Mouse (Mus musculus) bone marrow macrophage, adult 2 months (primary cell): ENCODE data around the gene Stfa3. TPM values are rescaled to one million over a fixed set of nuclear protein-coding genes. Genes with fewer than 3 reads are reported as not detected.
"Not testable (repeated sequence)": the region's sequence is repeated elsewhere in the genome, so short reads cannot be mapped to it uniquely, and the experiment has no call there.

Source experiments
- H3K27ac ChIP-seq: 2 replicates; pipeline ENCODE4 v1.5.1; 2012; ENCODE audit warnings: low read depth, low read length; ENCODE audit not compliant: insufficient read depth
- H3K4me1 ChIP-seq: 2 replicates; pipeline ENCODE4 v1.6.1; 2012; ENCODE audit warnings: low read length; ENCODE audit not compliant: control insufficient read depth, insufficient read depth
- H3K4me3 ChIP-seq: 2 replicates; pipeline ENCODE4 v1.5.1; 2012; ENCODE audit warnings: mild to moderate bottlenecking, low read length, moderate library complexity; ENCODE audit not compliant: insufficient read depth
- CTCF ChIP-seq: IDR thresholded peaks from 2 replicates; pipeline ENCODE4 v1.5.1; 2012; ENCODE audit warnings: low read depth, mild to moderate bottlenecking, low read length, moderate library complexity
- POLR2A ChIP-seq: IDR thresholded peaks from 2 replicates; pipeline ENCODE4 v1.6.1; 2012; ENCODE audit warnings: mild to moderate bottlenecking, low read depth, low read length, borderline replicate concordance
- polyA plus RNA-seq: library from polyadenylated mRNA; stranded (reverse); fragments of >200 nt; gene quantifications from 2 replicates; pipeline ENCODE4 v1.2.4, GENCODE M21; 2012; ENCODE audit not compliant: missing spikeins, insufficient read depth, insufficient read length

Stfa3 gene
- polyA plus RNA-seq, 1 experiment: not detected

- H3K27ac ChIP-seq: no peak overlapping the region
- H3K4me1 ChIP-seq: no peaks in the 10 kb centered on the region
- H3K4me3 ChIP-seq: no peak overlapping the region
- TF ChIP-seq CTCF (peak; percentile 51; the same call in 1 of the 2 replicates), POLR2A (no peak)
Measured at GRCm38 (mm10) chr16:36468862-36469261, 13.7 kb upstream of the Stfa3 start.

GRCm38 (mm10) chr16:36467936-36468335 is 12.7 kb upstream of the Stfa3 start:
- Histone ChIP-seq H3K27ac (no peak overlapping the region), H3K4me3 (no peak overlapping the region), H3K4me1 (no peaks in the 10 kb centered on the region)
- TF ChIP-seq POLR2A (no peak), CTCF (no peak)

GRCm38 (mm10) chr16:36465436-36465835 is 10.2 kb upstream of the Stfa3 start:
- Histone ChIP-seq H3K4me1 (no peaks in the 10 kb centered on the region), H3K27ac (no peak overlapping the region), H3K4me3 (no peak overlapping the region)
- TF ChIP-seq CTCF: no peak
- no peak for TF ChIP-seq POLR2A

GRCm38 (mm10) chr16:36464076-36464475 is 8.9 kb upstream of the Stfa3 start:
- TF ChIP-seq CTCF (no peak), POLR2A (no peak)
- H3K4me3 ChIP-seq: no peak overlapping the region
- H3K27ac ChIP-seq: no peak overlapping the region
- H3K4me1 ChIP-seq: no peaks in the 10 kb centered on the region

GRCm38 (mm10) chr16:36460426-36460825 is 5.2 kb upstream of the Stfa3 start:
- H3K4me1 ChIP-seq: 0 out of 2 replicates have a peak, but pooled peaks cover under 1% of the 10 kb centered on the region
- TF ChIP-seq POLR2A (no peak), CTCF (no peak)
- no peak overlapping the region for H3K27ac ChIP-seq
- no peak overlapping the region for H3K4me3 ChIP-seq

- not testable (repeated sequence) for H3K27ac ChIP-seq
Measured at GRCm38 (mm10) chr16:36420979-36421378, 34.2 kb downstream of the Stfa3 start.

GRCm38 (mm10) chr16:36408357-36408756 is 46.8 kb downstream of the Stfa3 start, which contains the start of gene Stfa2:
Stfa2 (minus strand) TSS chr16:36408457.
- Histone ChIP-seq H3K27ac (no peak within 1 kb of the TSS), H3K4me3 (no peak within 1 kb of the TSS)

More at GRCm38 (mm10) chr16:36420979-36421378, 34.2 kb downstream of the Stfa3 start:
- not testable (repeated sequence) for H3K4me3 ChIP-seq, H3K4me1 ChIP-seq

More at GRCm38 (mm10) chr16:36408357-36408756, 46.8 kb downstream of the Stfa3 start, which contains the start of gene Stfa2:
- TF ChIP-seq CTCF: no peak
- no peak for TF ChIP-seq POLR2A
- H3K4me1 ChIP-seq: no peaks in the 10 kb centered on the region

Other genes with a start within 250 kb of the Stfa3 start
- gene Gm5416, start 245.0 kb downstream of the Stfa3 start, polyA plus RNA-seq: not detected in 2 replicates
- not detected in 2 replicates for gene 2010005H15Rik, start 233.9 kb downstream of the Stfa3 start, polyA plus RNA-seq
- gene Stfa1, start 178.4 kb downstream of the Stfa3 start, polyA plus RNA-seq: not detected in 2 replicates
- not detected in 2 replicates for gene BC117090, start 121.1 kb downstream of the Stfa3 start, polyA plus RNA-seq
- gene BC100530, start 87.6 kb downstream of the Stfa3 start, polyA plus RNA-seq: not detected in 2 replicates
- not detected in 2 replicates for gene Stfa2, start 46.9 kb downstream of the Stfa3 start, polyA plus RNA-seq
- gene Casr, start 106.7 kb upstream of the Stfa3 start, polyA plus RNA-seq: not detected in 2 replicates
- 29.1 and 31.7 TPM in 2 replicates for gene Cd86, start 210.7 kb upstream of the Stfa3 start, polyA plus RNA-seq
- not detected in 2 replicates for gene Ildr1, start 238.6 kb upstream of the Stfa3 start, polyA plus RNA-seq